Mouse (Mus musculus): ENCODE data around the gene Il10ra. TPM values are rescaled to one million over a fixed set of nuclear protein-coding genes. Genes with fewer than 3 reads are reported as not detected.

Gene Il10ra
- polyA plus RNA-seq, 1 experiment, result 1.0 TPM

DNA sequence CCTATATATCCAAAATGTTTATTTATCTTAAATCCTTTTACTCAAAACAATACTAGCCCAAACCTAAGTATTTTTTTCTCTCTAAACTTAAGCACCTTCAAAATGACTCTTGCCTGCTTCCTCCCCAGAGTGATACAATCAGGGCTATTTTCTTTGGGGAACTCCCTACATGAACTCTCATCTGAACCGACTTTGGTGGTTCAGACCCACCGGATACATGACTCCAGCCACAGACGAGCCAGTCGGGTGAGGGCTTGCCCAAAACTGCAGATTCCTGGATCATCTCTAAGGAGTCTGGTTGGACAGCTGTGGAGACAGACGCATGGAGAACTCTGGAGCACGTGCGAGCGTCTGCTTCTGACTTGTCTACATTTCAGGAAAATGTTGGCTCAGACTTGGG, 39.6 kb downstream of the Il10ra start:
- TF ChIP-seq POLR2A (IDR thresholded peaks at IDR 0.05; ENCODE audit: control insufficient read depth, low read depth, low read length), result no peak
- TF ChIP-seq CTCF (IDR thresholded peaks at IDR 0.05; ENCODE audit: control insufficient read depth, insufficient read depth, insufficient replicate concordance, low read depth, low read length), result no peak
- no peak overlapping the region for H3K4me3 ChIP-seq (ENCODE audit: control insufficient read depth, low read depth, low read length)
- H3K36me3 ChIP-seq (ENCODE audit: control insufficient read depth, insufficient read depth, low read length), result no peaks in the 10 kb centered on the region
- peaks cover 6% of the 10 kb centered on the region for H3K4me1 ChIP-seq (ENCODE audit: control insufficient read depth, insufficient read depth, low read length)
- no peak overlapping the region for H3K27ac ChIP-seq (ENCODE audit: control insufficient read depth, insufficient read depth, low read depth, low read length)
- no peaks in the 10 kb centered on the region for H3K27me3 ChIP-seq (ENCODE audit: control insufficient read depth, insufficient read depth, low read length)

DNA sequence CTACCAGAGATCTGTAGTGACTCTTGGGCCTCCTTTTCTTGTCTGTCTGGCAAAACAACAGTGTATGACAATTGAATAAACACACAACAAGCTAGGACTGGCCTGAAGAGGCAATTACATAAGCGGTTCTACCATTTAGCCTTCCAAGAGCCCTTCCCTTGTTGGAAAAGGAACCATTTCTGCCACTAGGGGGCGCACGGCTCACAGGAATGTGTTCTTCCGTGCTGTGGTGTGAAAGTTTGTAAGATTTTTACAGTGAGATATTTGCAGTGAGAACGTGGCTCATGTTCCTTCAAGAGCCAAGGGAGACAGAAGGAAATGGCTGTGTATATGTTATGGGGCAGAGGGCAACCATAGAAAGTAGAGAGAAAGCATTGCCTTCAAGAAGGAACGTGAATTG, 47.4 kb downstream of the Il10ra start:
- no peaks in the 10 kb centered on the region for H3K27me3 ChIP-seq (ENCODE audit: control insufficient read depth, insufficient read depth, low read length)
- no peaks in the 10 kb centered on the region for H3K4me1 ChIP-seq (ENCODE audit: control insufficient read depth, insufficient read depth, low read length)
- H3K4me3 ChIP-seq (ENCODE audit: control insufficient read depth, low read depth, low read length), result no peak overlapping the region
- TF ChIP-seq POLR2A (IDR thresholded peaks at IDR 0.05; ENCODE audit: control insufficient read depth, low read depth, low read length), result no peak
- TF ChIP-seq CTCF (IDR thresholded peaks at IDR 0.05; ENCODE audit: control insufficient read depth, insufficient read depth, insufficient replicate concordance, low read depth, low read length), result peak; percentile 59; the same call in 1 of the 2 replicates
- H3K36me3 ChIP-seq (ENCODE audit: control insufficient read depth, insufficient read depth, low read length), result no peaks in the 10 kb centered on the region
- no peak overlapping the region for H3K27ac ChIP-seq (ENCODE audit: control insufficient read depth, insufficient read depth, low read depth, low read length)

DNA sequence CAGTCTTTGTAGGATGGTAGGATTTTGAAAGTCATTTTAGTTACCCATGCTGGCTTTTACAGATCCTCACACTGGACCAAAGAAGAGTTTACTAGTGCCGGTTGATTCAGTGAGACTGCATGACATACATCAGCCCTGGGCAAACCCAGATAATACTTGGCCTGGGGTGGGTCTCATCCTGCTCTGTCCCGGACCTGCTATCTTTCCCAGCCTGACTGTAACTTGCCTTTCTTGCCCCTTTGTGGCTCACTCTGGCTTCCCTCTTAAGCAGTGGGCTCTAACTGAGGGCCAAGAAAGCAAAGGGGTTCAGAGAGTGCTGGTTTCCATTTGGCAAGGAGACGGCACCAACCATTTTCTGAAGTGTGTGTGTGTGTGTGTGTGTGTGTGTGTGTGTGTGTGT, 49.3 kb downstream of the Il10ra start:
- Histone ChIP-seq H3K4me1 (ENCODE audit: control insufficient read depth, insufficient read depth, low read length) (no peaks in the 10 kb centered on the region), H3K4me3 (ENCODE audit: control insufficient read depth, low read depth, low read length) (no peak overlapping the region), H3K27me3 (ENCODE audit: control insufficient read depth, insufficient read depth, low read length) (no peaks in the 10 kb centered on the region), H3K27ac (ENCODE audit: control insufficient read depth, insufficient read depth, low read depth, low read length) (no peak overlapping the region), H3K36me3 (ENCODE audit: control insufficient read depth, insufficient read depth, low read length) (no peaks in the 10 kb centered on the region)
- TF ChIP-seq POLR2A (IDR thresholded peaks at IDR 0.05; ENCODE audit: control insufficient read depth, low read depth, low read length) (no peak), CTCF (IDR thresholded peaks at IDR 0.05; ENCODE audit: control insufficient read depth, insufficient read depth, insufficient replicate concordance, low read depth, low read length) (no peak)

GRCm38 (mm10) chr9:45215526-45216179, 53.3 kb downstream of the Il10ra start:
- no peaks in the 10 kb centered on the region for H3K27me3 ChIP-seq (ENCODE audit: control insufficient read depth, insufficient read depth, low read length)
- H3K4me3 ChIP-seq (ENCODE audit: control insufficient read depth, low read depth, low read length), result no peak overlapping the region
- no peak overlapping the region for H3K27ac ChIP-seq (ENCODE audit: control insufficient read depth, insufficient read depth, low read depth, low read length)
- H3K36me3 ChIP-seq (ENCODE audit: control insufficient read depth, insufficient read depth, low read length), result no peaks in the 10 kb centered on the region
- H3K4me1 ChIP-seq (ENCODE audit: control insufficient read depth, insufficient read depth, low read length), result no peaks in the 10 kb centered on the region
- TF ChIP-seq CTCF (IDR thresholded peaks at IDR 0.05; ENCODE audit: control insufficient read depth, insufficient read depth, insufficient replicate concordance, low read depth, low read length), result no peak
- no peak for TF ChIP-seq POLR2A (IDR thresholded peaks at IDR 0.05; ENCODE audit: control insufficient read depth, low read depth, low read length)

DNA sequence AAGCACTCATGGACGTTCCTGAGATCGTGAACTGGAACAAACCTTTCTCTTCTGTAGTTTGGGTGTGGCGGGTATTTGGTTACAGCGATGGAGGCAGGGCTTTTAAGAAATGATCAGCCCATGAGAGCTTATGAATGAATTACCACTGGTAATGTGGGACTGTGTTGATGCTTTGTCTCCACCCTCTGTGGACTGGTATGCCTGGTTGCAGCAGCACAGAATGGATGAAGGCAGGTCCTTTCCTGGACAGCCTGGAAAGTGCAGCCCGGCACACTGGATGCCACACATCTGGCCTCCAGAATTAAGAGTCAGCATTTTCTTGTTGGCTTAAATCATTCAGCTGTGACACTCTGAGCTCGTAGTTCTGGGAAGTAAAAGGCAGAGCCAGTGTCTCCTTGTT, 56.9 kb downstream of the Il10ra start:
- Histone ChIP-seq H3K27ac (ENCODE audit: control insufficient read depth, insufficient read depth, low read depth, low read length) (no peak overlapping the region), H3K4me1 (ENCODE audit: control insufficient read depth, insufficient read depth, low read length) (no peaks in the 10 kb centered on the region), H3K4me3 (ENCODE audit: control insufficient read depth, low read depth, low read length) (no peak overlapping the region), H3K27me3 (ENCODE audit: control insufficient read depth, insufficient read depth, low read length) (no peaks in the 10 kb centered on the region), H3K36me3 (ENCODE audit: control insufficient read depth, insufficient read depth, low read length) (no peaks in the 10 kb centered on the region)
- TF ChIP-seq POLR2A (IDR thresholded peaks at IDR 0.05; ENCODE audit: control insufficient read depth, low read depth, low read length), result no peak
- TF ChIP-seq CTCF (IDR thresholded peaks at IDR 0.05; ENCODE audit: control insufficient read depth, insufficient read depth, insufficient replicate concordance, low read depth, low read length), result no peak

DNA sequence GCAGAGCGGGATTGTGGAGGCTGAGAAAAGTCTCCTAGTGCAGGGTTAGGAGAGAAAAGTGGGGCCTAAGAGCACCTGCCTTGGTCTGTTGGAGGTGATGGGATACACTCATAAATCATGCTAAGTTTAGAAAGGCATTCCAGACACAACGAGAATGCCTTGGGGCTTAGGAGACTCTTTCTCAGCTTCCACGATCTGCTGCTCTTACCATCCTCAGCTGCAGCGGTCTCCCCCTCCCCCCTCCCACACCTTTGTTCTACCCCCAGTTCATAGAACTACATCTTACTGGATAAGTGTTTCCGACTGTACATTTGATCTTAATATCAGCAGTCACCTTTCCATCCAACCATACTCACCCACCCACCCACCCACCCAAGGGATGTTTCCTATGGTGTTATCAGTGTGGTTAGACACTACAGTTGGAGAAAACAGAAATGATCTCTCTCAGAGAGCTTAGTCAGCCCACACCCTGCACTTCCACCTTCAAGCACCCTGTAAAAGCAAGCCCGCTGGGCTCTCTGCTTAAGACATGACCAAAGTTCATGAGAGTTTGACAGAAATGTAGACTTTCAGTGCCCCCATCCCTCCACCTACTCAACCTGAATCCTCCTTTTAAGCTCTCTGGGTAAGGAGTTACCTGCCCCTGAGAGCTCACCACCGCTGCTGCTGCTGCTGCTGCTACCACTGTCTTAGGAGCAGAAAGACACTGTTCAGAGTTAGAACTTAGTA, 61.8 kb downstream of the Il10ra start:
- Histone ChIP-seq H3K4me3 (ENCODE audit: control insufficient read depth, low read depth, low read length) (no peak overlapping the region), H3K27ac (ENCODE audit: control insufficient read depth, insufficient read depth, low read depth, low read length) (no peak overlapping the region), H3K36me3 (ENCODE audit: control insufficient read depth, insufficient read depth, low read length) (no peaks in the 10 kb centered on the region), H3K4me1 (ENCODE audit: control insufficient read depth, insufficient read depth, low read length) (no peaks in the 10 kb centered on the region), H3K27me3 (ENCODE audit: control insufficient read depth, insufficient read depth, low read length) (no peaks in the 10 kb centered on the region)
- TF ChIP-seq CTCF (IDR thresholded peaks at IDR 0.05; ENCODE audit: control insufficient read depth, insufficient read depth, insufficient replicate concordance, low read depth, low read length), result no peak
- TF ChIP-seq POLR2A (IDR thresholded peaks at IDR 0.05; ENCODE audit: control insufficient read depth, low read depth, low read length), result no peak

GRCm38 (mm10) chr9:45206121-45206520, 62.8 kb downstream of the Il10ra start:
- TF ChIP-seq POLR2A (IDR thresholded peaks at IDR 0.05; ENCODE audit: control insufficient read depth, low read depth, low read length) (no peak), CTCF (IDR thresholded peaks at IDR 0.05; ENCODE audit: control insufficient read depth, insufficient read depth, insufficient replicate concordance, low read depth, low read length) (no peak)
- Histone ChIP-seq H3K4me1 (ENCODE audit: control insufficient read depth, insufficient read depth, low read length) (no peaks in the 10 kb centered on the region), H3K27me3 (ENCODE audit: control insufficient read depth, insufficient read depth, low read length) (no peaks in the 10 kb centered on the region), H3K4me3 (ENCODE audit: control insufficient read depth, low read depth, low read length) (no peak overlapping the region), H3K27ac (ENCODE audit: control insufficient read depth, insufficient read depth, low read depth, low read length) (no peak overlapping the region), H3K36me3 (ENCODE audit: control insufficient read depth, insufficient read depth, low read length) (no peaks in the 10 kb centered on the region)

All from testis, adult 2 months (tissue).